Mouse (Mus musculus) G1E (cell line): Measurements from ENCODE around the gene Lipe. TPM values are rescaled to one million over a fixed set of nuclear protein-coding genes. Genes with fewer than 3 reads are reported as not detected.

Experiments used
- ATAC-seq: 2 replicates; pipeline ENCODE4 v1.8.0; 2016; ENCODE audit warnings: mild to moderate bottlenecking; ENCODE audit not compliant: insufficient number of reproducible peaks, poor library complexity, low FRiP score, severe bottlenecking; ENCODE audit errors: extremely low read depth
- DNase-seq: peaks from one replicate; pipeline ENCODE4 v3.0.0; 2012; ENCODE audit warnings: low spot score
- H3K27me3 ChIP-seq: 2 replicates; pipeline ENCODE4 v1.6.1; 2012; ENCODE audit warnings: mild to moderate bottlenecking, low read length, inconsistent platforms; ENCODE audit not compliant: insufficient read depth
- H3K36me3 ChIP-seq: replicated peaks from 2 replicates; pipeline ENCODE3; 2012; ENCODE audit warnings: mild to moderate bottlenecking, inconsistent platforms
- H3K4me1 ChIP-seq: 2 replicates; pipeline ENCODE4 v1.6.1; 2012; ENCODE audit warnings: low read depth, low read length, inconsistent platforms, mixed read lengths; ENCODE audit not compliant: insufficient read depth
- H3K4me3 ChIP-seq: 2 replicates; pipeline ENCODE4 v1.5.1; 2012; ENCODE audit warnings: low read depth, mild to moderate bottlenecking, inconsistent platforms, low read length, moderate library complexity, mixed read lengths
- H3K9me3 ChIP-seq: replicated peaks from 2 replicates; pipeline ENCODE4 v1.6.1; 2012; ENCODE audit warnings: inconsistent platforms
- CTCF ChIP-seq: IDR thresholded peaks from 2 replicates; pipeline ENCODE4 v1.5.1; 2012; ENCODE audit warnings: low read depth, low read length, inconsistent platforms, mixed read lengths
- GATA1 ChIP-seq: IDR thresholded peaks from 2 replicates; pipeline ENCODE4 v1.6.1; 2012; ENCODE audit warnings: borderline replicate concordance, low read length, inconsistent platforms, mixed read lengths
- GATA2 ChIP-seq: IDR thresholded peaks from 2 replicates; pipeline ENCODE4 v1.6.1; 2012; ENCODE audit warnings: low read depth, low read length, inconsistent platforms, borderline replicate concordance
- POLR2AphosphoS5 ChIP-seq: IDR thresholded peaks from 2 replicates; pipeline ENCODE4 v1.6.1; 2012; ENCODE audit warnings: low read depth, low read length, inconsistent platforms; ENCODE audit not compliant: insufficient replicate concordance
- TAL1 ChIP-seq: conservative IDR thresholded peaks from 2 replicates; pipeline ENCODE4 v1.6.1; 2012; ENCODE audit warnings: low read depth, low read length, inconsistent platforms, mixed read lengths
- polyA plus RNA-seq: library from polyadenylated mRNA; stranded (reverse); fragments of >175 nt; gene quantifications from 2 replicates; pipeline ENCODE4 v1.2.3, GENCODE M21; 2012
- total RNA-seq, 2 experiments: library from RNA; stranded (forward) in 1 of 2; stranded (reverse) in 1 of 2; fragments of 200-1000 nt in 1 of 2; fragments of >200 nt in 1 of 2; fragmentation: Nextera tagmentation in 1 of 2; gene quantifications; 2 replicates each; pipeline ENCODE4 v1.2.3; 2014 to 2017

Lipe gene
- total and polyA plus RNA-seq, 3 experiments, result 4.6 to 15.7 (median 6.1) TPM

GRCm38 (mm10) chr7:25419536-25419935 is 21.0 kb upstream of the Lipe start:
- TF ChIP-seq GATA2, result no peak
- H3K4me3 ChIP-seq, result no peak overlapping the region
- no peaks in the 10 kb centered on the region for H3K27me3 ChIP-seq
- DNase-seq (no peak), ATAC-seq (no peak)
- H3K9me3 ChIP-seq, result no peaks in the 10 kb centered on the region
- no peaks in the 10 kb centered on the region for H3K4me1 ChIP-seq
- H3K36me3 ChIP-seq, result peaks cover 9% of the 10 kb centered on the region

- ATAC-seq (no peak), DNase-seq (no peak)
- Histone ChIP-seq H3K27me3 (no peaks in the 10 kb centered on the region), H3K4me3 (no peak overlapping the region), H3K9me3 (no peaks in the 10 kb centered on the region), H3K36me3 (peaks cover 6% of the 10 kb centered on the region), H3K4me1 (no peaks in the 10 kb centered on the region)
- TF ChIP-seq CTCF (0 out of 2 replicates have a peak, but pooled peaks have one; percentile 16), TAL1 (no peak)
Observed at GRCm38 (mm10) chr7:25417597-25417996, 19.1 kb upstream of the Lipe start.

GRCm38 (mm10) chr7:25412833-25413441 is 14.4 kb upstream of the Lipe start, which contains the start of gene Cxcl17:
Cxcl17 (minus strand) TSS chr7:25412886.
- Histone ChIP-seq H3K27me3 (no peaks in the 10 kb centered on the region), H3K36me3 (peaks cover 5% of the 10 kb centered on the region), H3K4me3 (no peak within 1 kb of the TSS), H3K4me1 (no peaks in the 10 kb centered on the region), H3K9me3 (no peaks in the 10 kb centered on the region)
- TF ChIP-seq GATA2 (no peak), POLR2AphosphoS5 (no peak), CTCF (no peak)
- DNase-seq (no peak), ATAC-seq (no peak)

GRCm38 (mm10) chr7:25411861-25412260 is 13.4 kb upstream of the Lipe start:
- Histone ChIP-seq H3K9me3 (no peaks in the 10 kb centered on the region), H3K27me3 (no peaks in the 10 kb centered on the region), H3K4me1 (no peaks in the 10 kb centered on the region), H3K36me3 (peaks cover 5% of the 10 kb centered on the region), H3K4me3 (no peak overlapping the region)
- no peak for TF ChIP-seq GATA1
- DNase-seq (no peak), ATAC-seq (no peak)

GRCm38 (mm10) chr7:25410969-25411615 is 12.6 kb upstream of the Lipe start:
- Histone ChIP-seq H3K36me3 (peaks cover 4% of the 10 kb centered on the region), H3K4me1 (no peaks in the 10 kb centered on the region), H3K27me3 (no peaks in the 10 kb centered on the region), H3K9me3 (no peaks in the 10 kb centered on the region), H3K4me3 (no peak overlapping the region)
- ATAC-seq (no peak), DNase-seq (no peak)
- no peak for TF ChIP-seq CTCF
- TF ChIP-seq POLR2AphosphoS5, result no peak
- no peak for TF ChIP-seq TAL1
- no peak for TF ChIP-seq GATA2
- TF ChIP-seq GATA1, result no peak

GRCm38 (mm10) chr7:25409114-25409760 is 10.7 kb upstream of the Lipe start:
- no peak overlapping the region for H3K4me3 ChIP-seq
- no peak for DNase-seq
- ATAC-seq, result no peak
- H3K36me3 ChIP-seq, result peaks cover 4% of the 10 kb centered on the region
- H3K27me3 ChIP-seq, result no peaks in the 10 kb centered on the region
- H3K4me1 ChIP-seq, result no peaks in the 10 kb centered on the region
- H3K9me3 ChIP-seq, result no peaks in the 10 kb centered on the region
- TF ChIP-seq CTCF (no peak), TAL1 (no peak), GATA1 (no peak)

GRCm38 (mm10) chr7:25406468-25406867 is 8.0 kb upstream of the Lipe start:
- Histone ChIP-seq H3K4me1 (0 out of 2 replicates have a peak, but pooled peaks cover 4% of the 10 kb centered on the region), H3K4me3 (no peak overlapping the region), H3K9me3 (no peaks in the 10 kb centered on the region), H3K36me3 (peaks cover 10% of the 10 kb centered on the region), H3K27me3 (no peaks in the 10 kb centered on the region)
- DNase-seq (no peak), ATAC-seq (no peak)
- TF ChIP-seq GATA2 (no peak), TAL1 (no peak), GATA1 (no peak), CTCF (no peak), POLR2AphosphoS5 (no peak)
